Mouse (Mus musculus): ENCODE results near the gene Sgpp1. TPM values are rescaled to one million over a fixed set of nuclear protein-coding genes. Genes with fewer than 3 reads are reported as not detected.

Sgpp1 gene
- total and polyA plus RNA-seq, 2 experiments from 2014 or later, result 15.2 to 35.9 TPM

DNA sequence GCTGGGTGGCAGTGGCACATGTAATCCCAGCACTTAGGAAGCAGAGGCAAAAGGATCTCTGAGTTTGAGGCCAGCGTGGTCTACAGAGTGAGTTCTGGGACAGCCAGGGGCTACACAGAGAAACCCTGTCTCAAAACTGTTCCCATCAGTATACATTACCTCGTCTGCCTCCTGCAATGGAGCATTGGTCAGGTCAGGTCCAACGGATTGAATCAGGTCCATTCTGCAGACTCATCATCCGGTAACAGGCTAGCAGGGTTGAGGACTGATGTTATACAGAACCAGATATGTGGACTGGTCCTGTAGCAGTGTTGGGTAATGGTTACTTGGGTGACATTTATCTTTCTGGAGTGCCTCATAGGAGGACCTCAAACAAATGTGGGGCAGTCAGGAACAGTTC, 62.9 kb downstream of the Sgpp1 start:
- Histone ChIP-seq H3K27ac (ENCODE audit: low read depth, low read length) (no peak overlapping the region), H3K4me2 (ENCODE audit: low read depth, low read length, poor library complexity, severe bottlenecking) (no peak overlapping the region), H3K4me1 (ENCODE audit: insufficient read depth, low read length) (peaks cover 8% of the 10 kb centered on the region; the same call in 1 of the 2 replicates), H3K9me3 (ENCODE audit: low read length) (no peaks in the 10 kb centered on the region), H3K4me3 (ENCODE audit: low read depth, low read length) (no peak overlapping the region), H3K36me3 (ENCODE audit: insufficient read depth, low read length) (no peaks in the 10 kb centered on the region), H3K9ac (replicated peaks; ENCODE audit: low read length, poor library complexity, severe bottlenecking) (no peak overlapping the region), H3K27me3 (ENCODE audit: insufficient read depth, low read length) (no peaks in the 10 kb centered on the region)
- ATAC-seq (ENCODE audit: low FRiP score) (no peak), DNase-seq (ENCODE audit: low spot score) (no peak)
- no peak for TF ChIP-seq CTCF (IDR thresholded peaks at IDR 0.05)
- WGBS, result 95% methylated on average over 4 of the region's 4 CpGs

DNA sequence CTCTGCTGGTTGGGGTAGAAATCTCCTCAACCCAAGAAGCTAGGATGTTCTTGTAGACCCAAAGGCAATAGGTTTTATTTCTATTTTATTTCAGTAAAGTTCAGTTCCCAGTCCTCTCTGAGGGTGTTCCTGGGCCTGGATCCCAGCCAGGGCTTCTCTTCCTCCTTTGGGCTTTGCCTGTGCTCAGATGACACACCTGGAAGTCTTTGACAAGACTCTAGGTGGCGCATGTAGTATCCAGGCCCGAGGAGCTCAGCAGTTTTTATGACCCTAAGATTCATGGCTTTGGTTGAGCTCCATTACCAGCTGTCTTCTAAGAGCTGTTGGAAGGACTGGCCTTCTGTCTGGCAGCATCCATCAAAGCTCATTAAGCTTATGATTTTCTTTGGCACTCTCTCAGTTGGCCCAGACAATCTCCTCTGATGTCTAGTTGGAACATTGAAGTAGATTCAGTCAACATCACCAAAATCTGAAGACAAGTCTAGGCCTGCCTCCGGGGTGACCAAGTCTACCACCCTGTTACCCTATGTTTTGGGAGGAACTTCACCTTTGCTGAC, 63.7 kb downstream of the Sgpp1 start:
- Histone ChIP-seq H3K9ac (replicated peaks; ENCODE audit: low read length, poor library complexity, severe bottlenecking) (no peak overlapping the region), H3K9me3 (ENCODE audit: low read length) (no peaks in the 10 kb centered on the region), H3K4me2 (ENCODE audit: low read depth, low read length, poor library complexity, severe bottlenecking) (no peak overlapping the region), H3K36me3 (ENCODE audit: insufficient read depth, low read length) (no peaks in the 10 kb centered on the region), H3K4me3 (ENCODE audit: low read depth, low read length) (no peak overlapping the region), H3K27me3 (ENCODE audit: insufficient read depth, low read length) (no peaks in the 10 kb centered on the region), H3K27ac (ENCODE audit: low read depth, low read length) (no peak overlapping the region), H3K4me1 (ENCODE audit: insufficient read depth, low read length) (peaks cover 8% of the 10 kb centered on the region; the same call in 1 of the 2 replicates)
- no peak for DNase-seq (ENCODE audit: low spot score)
- WGBS, result 94% methylated on average over 3 of the region's 3 CpGs
- no peak for ATAC-seq (ENCODE audit: low FRiP score)
- no peak; the same call in 1 of the 2 replicates for TF ChIP-seq CTCF (IDR thresholded peaks at IDR 0.05)

DNA sequence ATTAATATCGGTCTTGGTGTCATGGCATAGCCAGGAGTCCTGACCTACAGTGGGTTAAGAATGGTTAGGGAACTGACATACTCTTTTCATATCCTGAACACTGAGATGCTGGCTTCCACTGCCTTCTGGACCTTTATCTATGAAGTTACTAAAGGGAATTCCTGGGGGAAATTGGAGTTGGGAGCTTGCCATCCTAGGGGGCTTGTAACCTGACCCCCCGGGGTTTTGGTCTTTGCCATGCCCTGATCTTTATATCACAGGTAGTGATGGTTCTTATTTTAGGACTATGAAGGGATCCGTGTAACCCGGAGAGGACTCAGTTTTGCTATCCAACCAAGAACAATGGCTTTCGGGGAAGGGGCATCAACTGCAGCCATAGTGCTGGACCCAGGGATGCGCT, 64.9 kb downstream of the Sgpp1 start:
- peaks cover 8% of the 10 kb centered on the region; the same call in 1 of the 2 replicates for H3K4me1 ChIP-seq (ENCODE audit: insufficient read depth, low read length)
- no peak for TF ChIP-seq CTCF (IDR thresholded peaks at IDR 0.05)
- WGBS, result 93% methylated on average over 6 of the region's 6 CpGs

DNA sequence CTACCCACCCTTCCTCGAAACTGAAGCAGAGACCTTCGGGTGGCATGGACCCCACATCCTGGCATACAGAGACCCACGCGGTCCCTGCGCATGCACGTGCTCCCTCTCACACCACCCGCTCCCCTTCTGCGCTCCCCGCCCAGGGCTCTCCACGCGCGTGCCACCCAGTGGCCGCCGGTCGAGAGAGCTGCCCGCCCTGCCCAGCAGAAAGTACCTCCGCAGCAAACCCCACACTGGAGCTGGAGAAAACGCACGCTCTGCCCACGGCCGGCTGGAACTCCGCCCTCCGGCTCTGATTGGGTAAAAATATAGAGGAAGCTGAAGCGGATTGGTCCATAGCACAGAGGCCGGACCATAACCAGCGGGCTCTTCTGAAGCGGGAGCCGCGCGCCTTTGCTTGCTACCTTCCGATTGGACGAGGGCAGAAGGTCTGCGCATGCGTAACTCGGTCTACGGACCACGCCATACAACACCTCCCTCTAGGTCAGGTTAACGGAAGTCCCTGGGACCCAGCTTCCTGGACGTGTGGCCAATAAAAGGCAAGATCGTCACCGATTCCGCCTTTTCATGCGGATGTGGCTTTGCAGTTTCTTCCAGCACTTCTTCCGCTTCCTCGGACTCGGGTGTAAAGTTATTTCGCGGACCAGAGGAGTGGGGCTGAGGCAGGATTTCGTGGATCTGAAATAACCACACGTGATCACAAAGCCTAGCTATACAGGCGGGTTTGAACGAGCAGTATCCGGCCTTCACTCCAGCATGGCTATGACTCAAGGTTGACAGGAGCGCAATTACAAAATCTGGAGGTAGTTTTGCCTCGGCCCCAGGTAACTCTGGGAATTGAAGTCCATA, 66.0 kb downstream of the Sgpp1 start, which contains the start of gene Wdr89:
Gene Wdr89, minus strand, starts transcription at position 280 of the 849 bp plus-strand sequence.
- ATAC-seq (ENCODE audit: low FRiP score) (peak; percentile 99), DNase-seq (ENCODE audit: low spot score) (peak; percentile 100)
- Histone ChIP-seq H3K4me1 (ENCODE audit: insufficient read depth, low read length) (peaks cover 8% of the 10 kb centered on the region; the same call in 1 of the 2 replicates), H3K4me2 (ENCODE audit: low read depth, low read length, poor library complexity, severe bottlenecking) (peak within 1 kb of the TSS; percentile 85), H3K36me3 (ENCODE audit: insufficient read depth, low read length) (no peaks in the 10 kb centered on the region), H3K9ac (replicated peaks; ENCODE audit: low read length, poor library complexity, severe bottlenecking) (peak within 1 kb of the TSS; percentile 65), H3K9me3 (ENCODE audit: low read length) (no peaks in the 10 kb centered on the region), H3K4me3 (ENCODE audit: low read depth, low read length) (peak within 1 kb of the TSS; percentile 58), H3K27ac (ENCODE audit: low read depth, low read length) (peak within 1 kb of the TSS; percentile 77), H3K27me3 (ENCODE audit: insufficient read depth, low read length) (no peaks in the 10 kb centered on the region)
- TF ChIP-seq CTCF (IDR thresholded peaks at IDR 0.05), result peak; percentile 61
- under 1% methylated on average over 55 of the region's 55 CpGs for WGBS

More for the DNA sequence above, 64.9 kb downstream of the Sgpp1 start:
- H3K27ac ChIP-seq (ENCODE audit: low read depth, low read length), result no peak overlapping the region
- H3K4me2 ChIP-seq (ENCODE audit: low read depth, low read length, poor library complexity, severe bottlenecking), result peak overlapping the region; percentile 67
- no peaks in the 10 kb centered on the region for H3K36me3 ChIP-seq (ENCODE audit: insufficient read depth, low read length)
- peak overlapping the region; percentile 56; the same call in 1 of the 2 replicates for H3K9ac ChIP-seq (replicated peaks; ENCODE audit: low read length, poor library complexity, severe bottlenecking)
- no peak for DNase-seq (ENCODE audit: low spot score)
- ATAC-seq (ENCODE audit: low FRiP score), result no peak
- H3K27me3 ChIP-seq (ENCODE audit: insufficient read depth, low read length), result no peaks in the 10 kb centered on the region
- no peaks in the 10 kb centered on the region for H3K9me3 ChIP-seq (ENCODE audit: low read length)
- peak overlapping the region; percentile 58; the same call in 1 of the 2 replicates for H3K4me3 ChIP-seq (ENCODE audit: low read depth, low read length)

DNA sequence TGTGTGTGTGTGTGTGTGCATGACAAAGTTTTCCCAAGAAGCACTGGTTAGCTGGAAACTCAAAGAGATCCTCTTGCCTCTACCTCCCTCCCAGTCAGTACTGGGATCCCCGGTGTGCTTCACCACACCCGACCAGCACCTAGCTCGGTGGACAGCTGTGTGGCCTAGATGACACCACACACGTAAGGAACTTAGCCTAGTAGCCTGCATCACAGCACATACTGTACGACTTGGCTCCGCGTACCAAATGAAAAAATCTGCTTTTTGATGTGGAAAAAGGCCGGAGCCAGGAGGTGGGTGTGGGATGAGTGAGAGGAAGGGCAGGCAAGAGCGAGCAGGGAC, 66.6 kb downstream of the Sgpp1 start:
- H3K9me3 ChIP-seq (ENCODE audit: low read length), result no peaks in the 10 kb centered on the region

DNA sequence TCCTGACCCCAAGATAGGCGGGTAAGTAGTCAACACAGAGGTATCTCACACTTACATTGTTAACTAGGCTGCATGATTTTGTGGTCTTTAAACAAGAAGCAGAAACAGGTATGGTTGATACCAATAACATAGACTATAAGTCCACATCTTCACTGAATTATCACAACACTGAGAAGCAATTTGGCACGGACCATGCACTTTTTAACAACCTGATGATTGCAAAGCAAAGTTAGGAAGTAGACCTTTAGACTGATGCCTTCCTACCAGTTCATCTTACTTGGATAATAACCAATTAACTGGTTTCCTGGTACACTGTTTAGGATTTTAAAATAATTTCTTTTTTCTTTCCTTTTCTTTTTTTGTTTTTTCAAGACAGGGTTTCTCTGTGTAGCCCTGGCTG, 67.3 kb downstream of the Sgpp1 start:
- WGBS, result 96% methylated on average over 2 of the region's 2 CpGs
- Histone ChIP-seq H3K9ac (replicated peaks; ENCODE audit: low read length, poor library complexity, severe bottlenecking) (no peak overlapping the region), H3K27ac (ENCODE audit: low read depth, low read length) (no peak overlapping the region), H3K27me3 (ENCODE audit: insufficient read depth, low read length) (no peaks in the 10 kb centered on the region), H3K36me3 (ENCODE audit: insufficient read depth, low read length) (no peaks in the 10 kb centered on the region), H3K4me2 (ENCODE audit: low read depth, low read length, poor library complexity, severe bottlenecking) (no peak overlapping the region), H3K9me3 (ENCODE audit: low read length) (no peaks in the 10 kb centered on the region), H3K4me1 (ENCODE audit: insufficient read depth, low read length) (peaks cover 8% of the 10 kb centered on the region; the same call in 1 of the 2 replicates), H3K4me3 (ENCODE audit: low read depth, low read length) (no peak overlapping the region)
- ATAC-seq (ENCODE audit: low FRiP score) (no peak), DNase-seq (ENCODE audit: low spot score) (no peak)
- no peak for TF ChIP-seq CTCF (IDR thresholded peaks at IDR 0.05)

More for the DNA sequence above, 66.6 kb downstream of the Sgpp1 start:
- H3K9ac ChIP-seq (replicated peaks; ENCODE audit: low read length, poor library complexity, severe bottlenecking), result peak overlapping the region; percentile 65
- H3K27ac ChIP-seq (ENCODE audit: low read depth, low read length), result peak overlapping the region; percentile 77
- ATAC-seq (ENCODE audit: low FRiP score) (peak; percentile 11; the same call in 1 of the 2 replicates), DNase-seq (ENCODE audit: low spot score) (no peak)
- peak overlapping the region; percentile 85 for H3K4me2 ChIP-seq (ENCODE audit: low read depth, low read length, poor library complexity, severe bottlenecking)
- WGBS, result under 1% methylated on average over 9 of the region's 9 CpGs
- no peaks in the 10 kb centered on the region for H3K36me3 ChIP-seq (ENCODE audit: insufficient read depth, low read length)
- no peaks in the 10 kb centered on the region for H3K27me3 ChIP-seq (ENCODE audit: insufficient read depth, low read length)
- TF ChIP-seq CTCF (IDR thresholded peaks at IDR 0.05), result no peak
- peak overlapping the region; percentile 58 for H3K4me3 ChIP-seq (ENCODE audit: low read depth, low read length)
- H3K4me1 ChIP-seq (ENCODE audit: insufficient read depth, low read length), result peaks cover 8% of the 10 kb centered on the region; the same call in 1 of the 2 replicates
